Mouse (Mus musculus) limb, embryonic 14.5 days (tissue): ENCODE results near the gene Nat8l. TPM values are rescaled to one million over a fixed set of nuclear protein-coding genes. Genes with fewer than 3 reads are reported as not detected.

Experiments used
- ATAC-seq: fragments of 200-750 bp; cut with Nextera tagmentation; 2 replicates; pipeline ENCODE4 v1.8.0; 2017; ENCODE audit warnings: low read depth, moderate number of reproducible peaks, moderate TSS enrichment; ENCODE audit not compliant: low FRiP score
- DNase-seq: peaks from one replicate; pipeline ENCODE4 v3.0.0-alpha.2; 2015; ENCODE audit warnings: low spot score
- H3K27ac ChIP-seq: fragments of 300-500 bp; sonication (generic); replicated peaks from 2 replicates; pipeline ENCODE4 v1.5.1; 2014; ENCODE audit warnings: low read depth, mild to moderate bottlenecking, low read length, moderate library complexity, mixed read lengths
- H3K27me3 ChIP-seq: fragments of 300-500 bp; sonication (generic); 2 replicates; pipeline ENCODE4 v1.6.1; 2014; ENCODE audit warnings: low read length, mixed read lengths; ENCODE audit not compliant: control insufficient read depth, insufficient read depth
- H3K36me3 ChIP-seq: fragments of 300-500 bp; sonication (generic); 2 replicates; pipeline ENCODE4 v1.6.1; 2014; ENCODE audit warnings: mild to moderate bottlenecking, low read length, moderate library complexity, mixed read lengths; ENCODE audit not compliant: control insufficient read depth, insufficient read depth
- H3K4me1 ChIP-seq: fragments of 300-500 bp; sonication (generic); 2 replicates; pipeline ENCODE4 v1.6.1; 2014; ENCODE audit warnings: antibody characterized with exemption, low read length, mixed read lengths; ENCODE audit not compliant: control insufficient read depth, insufficient read depth
- H3K4me2 ChIP-seq: fragments of 300-500 bp; sonication (generic); replicated peaks from 2 replicates; pipeline ENCODE4 v1.6.1; 2014; ENCODE audit warnings: low read depth, mild to moderate bottlenecking, low read length, moderate library complexity; ENCODE audit not compliant: severe bottlenecking
- H3K4me3 ChIP-seq: fragments of 300-500 bp; sonication (generic); replicated peaks from 2 replicates; pipeline ENCODE4 v1.5.1; 2014; ENCODE audit warnings: low read length
- H3K9ac ChIP-seq: fragments of 300-500 bp; sonication (generic); 2 replicates; pipeline ENCODE4 v1.6.1; 2014; ENCODE audit warnings: mild to moderate bottlenecking, low read depth, low read length, moderate library complexity; ENCODE audit not compliant: severe bottlenecking
- H3K9me3 ChIP-seq: fragments of 300-500 bp; sonication (generic); 2 replicates; pipeline ENCODE4 v1.6.1; 2016; ENCODE audit warnings: low read length; ENCODE audit not compliant: control insufficient read depth
- POLR2A ChIP-seq: fragments of 200-500 bp; IDR thresholded peaks from 2 replicates; pipeline ENCODE4 v1.8.0; 2012; ENCODE audit warnings: inconsistent platforms, mild to moderate bottlenecking, moderate library complexity, borderline replicate concordance; ENCODE audit not compliant: insufficient read depth, insufficient read length; ENCODE audit errors: extremely low read depth
- WGBS: fragments of 180-500 bp; shearing (Covaris S2); extraction: QIAGEN DNeasy Blood & Tissue Kit; methylation state at CpG from one replicate; pipeline ENCODE4 v1.1.7; 2014; 5-methylcytosine and 5-hydroxymethylcytosine counted together
- polyA plus RNA-seq, 2 experiments: library from polyadenylated mRNA; depleted of rRNA in 1 of 2; stranded (reverse) in 1 of 2; unstranded in 1 of 2; fragments of >200 nt; fragmentation: Nextera tagmentation in 1 of 2; extraction: Ambion mirVana in 1 of 2; gene quantifications; 2 replicates each; pipeline versions ENCODE4 v1.2.1 to v1.2.3; 2012 to 2014

Nat8l gene
- polyA plus RNA-seq, 2 experiments: 0.28 to 1.1 TPM

DNA sequence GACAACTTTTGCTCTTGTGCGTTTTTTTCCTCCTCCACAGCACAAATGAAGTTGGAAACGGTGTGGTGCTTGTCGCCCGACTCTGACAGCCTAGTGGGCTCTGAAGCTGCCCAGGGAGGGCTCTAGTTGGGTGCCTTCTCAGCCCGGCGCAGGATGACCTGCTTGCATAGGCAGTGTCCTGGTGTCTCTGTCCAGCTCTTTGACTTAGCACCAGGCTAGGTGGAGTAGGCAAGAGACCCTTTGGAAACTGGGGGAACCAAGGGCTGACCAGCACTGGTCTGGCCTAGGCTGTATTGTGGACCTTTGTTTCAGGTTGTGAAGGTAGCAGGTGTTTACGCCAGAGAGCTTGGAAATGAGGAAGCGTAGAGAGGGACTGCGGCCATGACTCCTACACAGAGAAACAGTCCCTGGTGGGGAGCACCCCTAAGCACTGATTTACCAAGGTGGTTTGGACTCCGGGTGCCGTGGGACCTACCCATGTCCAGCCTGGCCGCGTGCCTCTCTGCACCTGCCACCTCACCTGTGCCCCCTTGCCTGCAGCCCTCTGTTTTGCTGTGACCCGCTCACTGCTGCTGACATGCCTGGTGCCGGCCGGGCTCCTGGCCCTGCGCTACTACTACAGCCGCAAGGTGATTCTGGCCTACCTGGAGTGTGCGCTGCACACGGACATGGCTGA, 2.2 kb downstream of the Nat8l start:
- H3K36me3 ChIP-seq: no peaks in the 10 kb centered on the region
- TF ChIP-seq POLR2A: no peak
- H3K9me3 ChIP-seq: no peaks in the 10 kb centered on the region
- peaks cover 54% of the 10 kb centered on the region for H3K27me3 ChIP-seq
- 71% methylated on average over 20 of the region's 20 CpGs for WGBS
- H3K4me2 ChIP-seq: peak overlapping the region; percentile 96
- H3K9ac ChIP-seq: no peak overlapping the region
- H3K4me3 ChIP-seq: peak overlapping the region; percentile 60
- no peak overlapping the region for H3K27ac ChIP-seq
- ATAC-seq (no peak), DNase-seq (no peak)
- H3K4me1 ChIP-seq: peaks cover 6% of the 10 kb centered on the region

DNA sequence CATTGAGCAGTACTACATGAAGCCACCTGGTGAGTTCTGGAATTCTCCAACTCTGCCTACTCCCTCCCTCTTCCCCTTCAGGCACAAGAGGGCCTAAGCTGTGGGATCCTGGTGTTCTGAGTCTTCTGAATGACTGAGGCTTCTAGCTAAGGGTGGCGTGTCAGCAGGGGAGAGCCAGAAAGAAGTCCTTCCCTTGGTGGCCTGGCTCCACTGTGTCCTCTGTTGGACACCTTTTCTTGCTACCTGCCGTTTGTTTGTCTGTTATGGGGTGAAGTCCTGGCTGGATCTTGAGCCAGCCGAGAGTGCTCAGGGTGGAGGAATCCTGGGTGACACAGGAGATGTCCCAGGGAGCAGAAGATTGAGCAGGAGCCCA, 2.7 kb downstream of the Nat8l start:
- Histone ChIP-seq H3K27me3 (peaks cover 54% of the 10 kb centered on the region), H3K9me3 (no peaks in the 10 kb centered on the region), H3K9ac (no peak overlapping the region), H3K36me3 (no peaks in the 10 kb centered on the region), H3K4me3 (no peak overlapping the region), H3K27ac (no peak overlapping the region), H3K4me2 (no peak overlapping the region), H3K4me1 (peaks cover 6% of the 10 kb centered on the region)
- no peak for TF ChIP-seq POLR2A
- 86% methylated on average over 3 of the region's 3 CpGs for WGBS
- ATAC-seq (no peak), DNase-seq (no peak)

DNA sequence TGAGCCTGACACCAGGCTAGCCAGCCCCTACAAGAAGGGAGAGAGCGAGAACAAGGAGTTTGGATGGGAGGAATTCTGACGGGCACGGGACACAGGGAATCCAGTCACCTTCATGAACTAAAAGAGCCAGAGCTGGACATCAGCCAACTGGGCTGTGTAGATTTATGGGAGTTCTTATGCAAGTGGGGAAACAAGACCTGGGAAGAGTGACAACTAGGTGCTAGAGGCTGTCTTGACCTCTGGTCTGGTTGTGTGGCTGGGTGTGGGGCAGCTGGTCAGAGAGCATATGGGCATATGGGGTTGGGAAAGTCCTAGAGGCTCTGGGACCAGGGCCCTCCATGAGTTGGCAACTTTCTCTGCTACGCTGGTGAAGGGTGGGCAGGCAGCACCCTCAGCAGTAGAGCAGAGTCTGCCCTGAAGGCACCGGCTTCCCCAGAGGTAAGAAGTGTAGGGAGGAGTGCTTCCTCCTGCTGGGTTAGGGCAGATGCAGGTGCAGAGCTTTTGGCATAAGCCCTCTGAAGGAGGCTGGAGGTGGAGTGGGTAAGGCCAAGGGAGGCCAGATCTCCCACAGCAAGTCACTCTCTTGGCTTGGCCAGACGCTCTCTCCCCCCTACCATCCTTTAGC, 3.8 kb downstream of the Nat8l start:
- Histone ChIP-seq H3K36me3 (no peaks in the 10 kb centered on the region), H3K9me3 (no peaks in the 10 kb centered on the region), H3K4me3 (no peak overlapping the region), H3K27me3 (peaks cover 46% of the 10 kb centered on the region), H3K9ac (no peak overlapping the region), H3K4me1 (peaks cover 6% of the 10 kb centered on the region), H3K27ac (no peak overlapping the region), H3K4me2 (no peak overlapping the region)
- 74% methylated on average over 5 of the region's 6 CpGs for WGBS
- no peak for ATAC-seq
- no peak for DNase-seq
- TF ChIP-seq POLR2A: no peak

DNA sequence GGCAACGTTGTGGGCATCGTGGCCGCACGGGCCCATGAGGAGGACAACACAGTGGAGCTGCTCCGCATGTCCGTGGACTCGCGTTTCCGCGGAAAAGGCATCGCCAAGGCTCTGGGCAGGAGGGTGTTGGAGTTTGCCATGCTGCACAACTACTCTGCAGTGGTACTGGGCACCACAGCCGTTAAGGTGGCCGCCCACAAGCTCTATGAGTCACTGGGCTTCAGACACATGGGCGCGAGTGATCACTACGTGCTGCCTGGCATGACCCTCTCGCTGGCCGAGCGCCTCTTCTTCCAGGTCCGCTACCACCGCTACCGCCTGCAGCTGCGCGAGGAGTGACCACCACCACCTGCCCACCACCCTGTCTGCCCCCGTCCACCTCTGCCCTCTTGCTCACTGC, 5.0 kb downstream of the Nat8l start:
- ATAC-seq: no peak
- Histone ChIP-seq H3K4me2 (no peak overlapping the region), H3K4me1 (peaks cover 6% of the 10 kb centered on the region; the same call in 1 of the 2 replicates), H3K9ac (no peak overlapping the region), H3K36me3 (no peaks in the 10 kb centered on the region), H3K27me3 (peaks cover 34% of the 10 kb centered on the region), H3K4me3 (no peak overlapping the region), H3K9me3 (no peaks in the 10 kb centered on the region), H3K27ac (no peak overlapping the region)
- no peak for DNase-seq
- no peak for TF ChIP-seq POLR2A
- WGBS: 91% methylated on average over 25 of the region's 25 CpGs

DNA sequence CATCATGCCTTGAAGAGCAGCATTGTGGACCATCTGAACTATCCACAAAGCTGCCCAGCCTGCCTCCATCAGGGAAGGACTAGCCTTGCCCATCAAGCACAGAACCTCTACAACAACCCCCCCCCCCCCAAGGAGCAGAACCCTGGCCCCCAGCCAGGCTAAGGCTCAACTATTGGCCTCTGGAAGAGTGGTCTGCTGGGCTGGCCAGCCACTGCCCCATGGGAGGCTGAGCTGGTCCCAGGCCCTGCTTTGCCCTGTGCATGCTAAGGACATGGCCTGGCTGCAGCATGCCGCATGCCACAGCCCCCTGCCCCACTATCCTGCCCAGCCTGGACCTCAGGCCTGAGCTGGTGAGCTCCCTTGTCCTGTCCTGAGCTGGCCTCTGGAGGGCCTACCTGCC, 5.6 kb downstream of the Nat8l start:
- Histone ChIP-seq H3K4me1 (peaks cover 6% of the 10 kb centered on the region; the same call in 1 of the 2 replicates), H3K36me3 (no peaks in the 10 kb centered on the region), H3K9me3 (no peaks in the 10 kb centered on the region), H3K4me3 (no peak overlapping the region), H3K4me2 (no peak overlapping the region), H3K9ac (no peak overlapping the region), H3K27ac (no peak overlapping the region), H3K27me3 (peaks cover 28% of the 10 kb centered on the region)
- 100% methylated on average over 1 of the region's 1 CpGs for WGBS
- DNase-seq (no peak), ATAC-seq (no peak)
- no peak for TF ChIP-seq POLR2A
